Mouse (Mus musculus) adrenal gland, adult 8-10 months (tissue): ENCODE measurements at regions not wholly inside any gene's neighbourhood (a gene's known extent, or its start where the extent isn't known, plus 50 kb on each side); places are given as distances from the start of the nearest gene placed in this dataset.
A peak's percentile ranks its signal among the peaks of the same experiment; 100 is the strongest.
"Not testable (repeated sequence)": the region's sequence is repeated elsewhere in the genome, so short reads cannot be mapped to it uniquely, and the experiment has no call there.

Experiments
- DNase-seq: peaks from one replicate; pipeline ENCODE4 v3.0.0; 2022

- DNase-seq, result no peak
Observed at GRCm38 (mm10) chr1:194565574-194565973, 52.4 kb upstream of the Plxna2 start.

- DNase-seq, result no peak
Observed at GRCm38 (mm10) chr1:194563946-194564345, 54.1 kb upstream of the Plxna2 start.

- no peak for DNase-seq
Observed at GRCm38 (mm10) chr1:194561098-194561497, 56.9 kb upstream of the Plxna2 start.

DNA sequence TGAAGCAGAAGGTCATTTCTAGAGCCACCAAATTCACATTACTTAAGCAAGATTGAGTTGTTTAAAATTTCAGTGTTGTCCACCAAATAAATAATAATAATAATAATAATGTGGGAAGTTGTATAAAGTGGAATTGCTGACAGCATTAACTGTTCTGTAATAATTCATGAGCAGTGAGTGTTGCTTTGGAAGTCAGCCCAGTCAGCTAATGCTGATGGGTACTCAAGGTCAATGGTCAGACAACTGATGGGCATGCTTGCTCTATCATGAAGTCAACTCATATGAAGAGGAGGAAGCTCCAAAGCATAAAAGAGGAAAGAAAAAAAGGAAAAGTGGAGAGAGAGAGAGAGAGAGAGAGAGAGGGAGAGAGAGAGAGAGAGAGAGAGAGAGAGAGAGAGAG lies 69.4 kb upstream of the Plxna2 start:
- DNase-seq, result peak; percentile 5

DNA sequence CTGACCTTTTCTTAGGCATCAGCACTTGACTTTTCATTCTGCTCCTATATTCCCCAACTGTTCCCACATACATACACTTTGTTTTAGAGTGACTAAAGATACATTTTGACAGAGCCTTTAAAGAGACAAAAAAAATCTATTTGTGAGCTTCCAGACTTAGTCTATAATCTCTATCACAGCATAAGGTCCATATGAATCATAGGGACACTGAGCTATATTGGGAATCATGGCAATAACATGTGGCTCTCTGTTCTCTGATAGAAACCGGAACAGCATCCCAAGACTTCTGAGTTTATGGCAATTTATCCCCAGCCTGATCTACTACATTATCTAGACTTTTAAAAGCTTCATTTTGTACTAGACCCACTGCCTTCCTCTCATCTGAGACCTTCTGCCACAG lies 69.8 kb upstream of the Plxna2 start:
- DNase-seq, result no peak

GRCm38 (mm10) chr1:194540923-194541322 lies 77.1 kb upstream of the Plxna2 start:
- no peak for DNase-seq

- DNase-seq, result no peak
Observed at GRCm38 (mm10) chr1:194527342-194528165, 90.5 kb upstream of the Plxna2 start.

- no peak for DNase-seq
Observed at GRCm38 (mm10) chr1:194524976-194525375, 93.0 kb upstream of the Plxna2 start.

DNA sequence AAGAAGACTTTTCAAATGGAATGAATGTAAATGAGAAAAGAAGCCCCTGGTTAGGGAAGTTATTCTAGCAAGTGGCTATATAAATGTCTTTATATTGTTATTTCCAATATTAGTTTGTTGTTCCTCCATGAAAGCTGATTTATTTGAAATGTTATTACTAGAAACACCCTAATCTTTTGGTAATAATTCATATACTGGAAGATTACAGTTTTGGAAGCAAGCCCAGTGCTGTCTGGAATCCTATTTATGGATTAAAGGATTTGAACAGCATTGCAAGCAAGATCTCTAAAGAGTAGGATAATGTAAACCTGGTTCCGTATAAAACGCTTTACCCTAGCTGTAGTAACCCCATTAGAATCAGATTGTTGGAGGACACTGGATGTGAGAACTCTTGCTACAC lies 96.8 kb upstream of the Plxna2 start:
- no peak for DNase-seq

- no peak for DNase-seq
Observed at GRCm38 (mm10) chr1:194519509-194520220, 98.4 kb upstream of the Plxna2 start.

GRCm38 (mm10) chr1:194516136-194516535 lies 101.9 kb upstream of the Plxna2 start:
- DNase-seq, result no peak

DNA sequence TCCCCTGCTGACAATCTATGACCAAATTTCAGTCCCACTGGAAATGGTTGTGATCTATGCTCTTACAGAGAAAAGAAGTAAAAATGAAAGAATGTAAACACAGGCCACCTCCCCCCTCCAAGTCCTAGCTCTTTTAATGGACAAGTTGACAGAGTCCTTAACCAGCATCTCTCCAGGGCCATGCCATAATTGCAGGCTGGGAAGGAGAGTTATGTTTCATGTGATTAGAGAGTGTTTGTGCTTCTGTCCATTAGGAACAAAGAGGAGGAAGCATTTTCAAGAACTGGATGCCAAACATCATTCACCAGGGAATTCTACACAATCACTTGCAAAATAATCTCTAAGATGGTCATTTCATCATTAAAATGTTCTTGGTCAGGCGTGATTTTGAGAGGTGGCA lies 109.7 kb upstream of the Plxna2 start:
- no peak for DNase-seq

GRCm38 (mm10) chr1:194505826-194506225 lies 112.2 kb upstream of the Plxna2 start:
- DNase-seq, result no peak

GRCm38 (mm10) chr1:194504207-194504606 lies 113.8 kb upstream of the Plxna2 start:
- DNase-seq, result no peak

DNA sequence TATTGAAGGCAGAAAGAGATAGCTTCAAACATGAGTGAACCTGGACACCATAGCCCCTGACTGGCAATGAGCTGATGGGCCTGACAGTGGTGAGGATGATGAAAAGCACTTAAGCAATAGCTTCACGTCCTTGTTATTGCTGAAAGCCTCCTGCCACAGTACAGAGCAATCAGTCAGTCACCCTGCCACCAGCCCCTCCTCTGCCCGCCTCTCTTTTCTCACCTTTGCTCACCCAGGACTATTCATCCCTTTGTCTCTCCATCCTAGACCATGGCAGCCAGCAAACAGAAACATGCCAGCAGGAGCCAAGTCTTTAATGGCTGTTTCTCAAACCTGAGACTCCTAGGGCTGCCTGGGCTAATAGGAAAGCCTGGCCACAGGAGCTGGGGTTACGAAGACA lies 114.5 kb upstream of the Plxna2 start:
- DNase-seq, result no peak

DNA sequence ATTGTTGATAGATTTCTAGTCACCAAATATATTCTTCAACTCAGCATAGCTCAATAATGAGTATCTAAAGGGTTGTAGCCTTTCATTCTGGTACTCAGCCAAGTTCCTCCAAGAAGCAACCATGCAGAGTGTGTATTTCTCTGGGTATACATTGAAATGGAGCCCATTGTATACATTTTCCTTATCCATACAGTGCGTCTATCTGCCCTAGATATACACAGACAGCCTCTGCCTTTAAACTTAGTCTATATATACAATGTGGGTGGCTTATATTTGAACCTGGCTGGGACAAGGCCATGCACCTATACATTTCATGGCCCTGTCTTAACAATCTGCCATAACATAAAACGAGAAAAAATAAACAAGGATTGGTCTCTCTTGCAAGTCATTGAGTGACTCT lies 121.6 kb upstream of the Plxna2 start:
- DNase-seq, result no peak

- no peak for DNase-seq
Observed at GRCm38 (mm10) chr1:194491111-194491510, 126.9 kb upstream of the Plxna2 start.

DNA sequence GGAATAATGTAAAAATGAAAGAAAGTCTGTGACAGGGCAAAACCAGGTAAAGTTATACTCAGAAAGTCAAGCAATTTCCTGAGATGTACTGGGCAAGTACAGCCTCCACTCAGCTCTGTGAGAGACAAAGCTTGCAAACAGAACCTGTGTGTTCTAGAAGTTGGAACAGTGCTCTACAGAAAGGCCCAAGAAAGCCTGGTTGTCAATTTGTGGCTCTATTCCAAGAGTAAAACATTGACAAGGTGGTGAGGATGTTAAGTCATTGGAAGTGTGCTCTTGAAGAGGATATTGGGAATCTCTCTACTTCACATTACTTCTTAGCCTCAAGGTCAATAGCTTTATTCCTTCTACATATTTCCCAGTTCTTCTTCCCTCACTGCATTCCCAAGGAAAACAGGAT lies 129.9 kb upstream of the Plxna2 start:
- DNase-seq, result no peak

- no peak for DNase-seq
Observed at GRCm38 (mm10) chr1:194482717-194483059, 135.3 kb upstream of the Plxna2 start.

- DNase-seq, result peak; percentile 75
Observed at GRCm38 (mm10) chr1:194482001-194482716, 135.9 kb upstream of the Plxna2 start.

DNA sequence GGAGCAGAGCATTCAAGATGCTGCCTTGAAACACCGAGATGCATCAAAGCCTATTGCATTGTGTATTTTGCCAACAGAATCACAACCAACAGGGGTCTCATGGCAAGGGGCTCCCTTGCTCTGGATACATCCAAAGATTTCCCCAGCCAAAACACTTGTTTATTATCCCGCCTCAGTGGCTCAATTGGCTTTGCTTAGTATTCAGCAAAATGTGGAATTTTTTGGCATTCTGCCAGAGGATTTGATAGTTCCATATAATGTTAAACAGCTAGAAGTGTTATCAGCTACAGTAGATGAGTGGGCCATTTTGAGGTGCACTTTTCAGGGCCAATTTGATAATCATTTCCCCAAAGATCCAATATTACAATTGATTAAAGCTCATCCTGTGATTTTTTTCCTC lies 146.7 kb upstream of the Plxna2 start:
- not testable (repeated sequence) for DNase-seq

- DNase-seq, result no peak
Observed at GRCm38 (mm10) chr1:194452480-194452879, 165.5 kb upstream of the Plxna2 start.

DNA sequence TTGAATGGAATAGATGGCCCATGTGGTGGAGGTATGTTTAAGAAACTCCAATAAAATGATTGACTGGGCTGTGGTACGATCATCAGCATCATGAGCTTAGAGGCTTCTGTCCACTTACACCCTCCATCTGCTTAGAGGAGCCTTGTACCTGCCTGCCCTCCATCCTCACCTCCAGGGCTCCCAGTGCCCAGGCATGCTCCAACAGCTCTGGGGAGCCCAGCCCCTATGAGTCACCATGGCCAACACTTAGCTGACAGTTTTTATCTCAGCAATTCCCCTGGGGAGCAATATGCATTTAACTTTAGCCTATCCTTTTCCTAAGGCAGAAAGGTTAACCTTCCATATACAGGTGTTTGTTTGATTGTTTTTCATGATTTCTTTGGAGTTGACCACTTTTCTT lies 174.3 kb upstream of the Plxna2 start:
- DNase-seq, result no peak

GRCm38 (mm10) chr1:194437301-194437700 lies 180.7 kb upstream of the Plxna2 start:
- no peak for DNase-seq
